Mouse (Mus musculus): ENCODE measurements around the gene Arhgap27.
A peak's percentile ranks its signal among the peaks of the same experiment; 100 is the strongest.

- TF ChIP-seq POLR2A (IDR thresholded peaks at IDR 0.05; ENCODE audit: insufficient read length, low read depth) = no peak
- no peak for TF ChIP-seq MAX (IDR thresholded peaks at IDR 0.05; ENCODE audit: low read depth)
- TF ChIP-seq CEBPB (IDR thresholded peaks at IDR 0.05; ENCODE audit: insufficient read depth, poor library complexity, severe bottlenecking) = no peak
- TF ChIP-seq TCF3 (IDR thresholded peaks at IDR 0.05; ENCODE audit: insufficient read length, low read depth) = no peak
- no peak for TF ChIP-seq SRF (IDR thresholded peaks at IDR 0.05; ENCODE audit: control insufficient read depth, insufficient read length, low read depth)
- peak in 2 of 3 experiments; percentile 23 to 70 for TF ChIP-seq MYOD1 (IDR thresholded peaks at IDR 0.05; ENCODE audit: control insufficient read depth in 1 of 3, insufficient read length in 2 of 3, low read depth in 2 of 3)
- no peak for TF ChIP-seq E2F4 (IDR thresholded peaks at IDR 0.05; ENCODE audit: insufficient read depth)
- TF ChIP-seq USF1 (IDR thresholded peaks at IDR 0.05; ENCODE audit: low read depth) = no peak
- TF ChIP-seq POLR2AphosphoS2 (IDR thresholded peaks at IDR 0.05; ENCODE audit: insufficient read length, low read depth) = no peak
- no peak for TF ChIP-seq TCF12 (IDR thresholded peaks at IDR 0.05; ENCODE audit: insufficient read depth, poor library complexity, severe bottlenecking)
Measured at GRCm38 (mm10) chr11:103394604-103395003, 31.1 kb upstream of the Arhgap27 start.

Measured in myocyte (in vitro differentiated cells).